Mouse (Mus musculus) hindbrain, embryonic 16.5 days (tissue): Measurements from ENCODE around the gene Baz2a. TPM values are rescaled to one million over a fixed set of nuclear protein-coding genes. Genes with fewer than 3 reads are reported as not detected.
"Not testable (repeated sequence)": the region's sequence is repeated elsewhere in the genome, so short reads cannot be mapped to it uniquely, and the experiment has no call there.

ENCODE experiments used
- ATAC-seq: fragments of 200-750 bp; cut with Nextera tagmentation; 2 replicates; pipeline ENCODE4 v1.8.0; 2017; ENCODE audit warnings: moderate TSS enrichment, moderate library complexity
- H3K27ac ChIP-seq: fragments of 300-500 bp; sonication (generic); 2 replicates; pipeline ENCODE4 v1.5.1; 2014; ENCODE audit warnings: low read depth, mild to moderate bottlenecking, control low read depth, low read length, moderate library complexity
- H3K27me3 ChIP-seq: fragments of 300-500 bp; sonication (generic); replicated peaks from 2 replicates; pipeline ENCODE4 v1.6.1; 2014; ENCODE audit warnings: low read length; ENCODE audit not compliant: control insufficient read depth, insufficient read depth
- H3K36me3 ChIP-seq: fragments of 300-500 bp; sonication (generic); 2 replicates; pipeline ENCODE4 v1.6.1; 2014; ENCODE audit warnings: mild to moderate bottlenecking, low read length, moderate library complexity, mixed read lengths; ENCODE audit not compliant: control insufficient read depth, insufficient read depth
- H3K4me1 ChIP-seq: fragments of 300-500 bp; sonication (generic); 2 replicates; pipeline ENCODE4 v1.6.1; 2014; ENCODE audit warnings: low read depth, low read length; ENCODE audit not compliant: control insufficient read depth, insufficient read depth
- H3K4me2 ChIP-seq: fragments of 300-500 bp; sonication (generic); 2 replicates; pipeline ENCODE4 v1.6.1; 2014; ENCODE audit warnings: mild to moderate bottlenecking, low read length, control low read depth, moderate library complexity
- H3K4me3 ChIP-seq: fragments of 300-500 bp; sonication (generic); 2 replicates; pipeline ENCODE4 v1.5.1; 2014; ENCODE audit warnings: mild to moderate bottlenecking, low read length, control low read depth, moderate library complexity
- H3K9ac ChIP-seq: fragments of 300-500 bp; sonication (generic); 2 replicates; pipeline ENCODE4 v1.6.1; 2014; ENCODE audit warnings: low read depth, mild to moderate bottlenecking, control low read depth, low read length, moderate library complexity
- H3K9me3 ChIP-seq: fragments of 300-500 bp; sonication (generic); 2 replicates; pipeline ENCODE4 v1.6.1; 2014; ENCODE audit warnings: mild to moderate bottlenecking, low read length, moderate library complexity; ENCODE audit not compliant: control insufficient read depth
- WGBS: fragments of 180-500 bp; shearing (Covaris S2); extraction: QIAGEN DNeasy Blood & Tissue Kit; methylation state at CpG from one replicate; pipeline ENCODE4 v1.1.7; 2014; 5-methylcytosine and 5-hydroxymethylcytosine counted together
- polyA plus RNA-seq: library from polyadenylated mRNA; unstranded; fragments of >200 nt; fragmentation: Nextera tagmentation; extraction: Ambion mirVana; gene quantifications from 2 replicates; pipeline ENCODE4 v1.2.1, GENCODE M21; 2015

Baz2a gene
- 6.9 and 7.3 TPM in 2 replicates for polyA plus RNA-seq

DNA sequence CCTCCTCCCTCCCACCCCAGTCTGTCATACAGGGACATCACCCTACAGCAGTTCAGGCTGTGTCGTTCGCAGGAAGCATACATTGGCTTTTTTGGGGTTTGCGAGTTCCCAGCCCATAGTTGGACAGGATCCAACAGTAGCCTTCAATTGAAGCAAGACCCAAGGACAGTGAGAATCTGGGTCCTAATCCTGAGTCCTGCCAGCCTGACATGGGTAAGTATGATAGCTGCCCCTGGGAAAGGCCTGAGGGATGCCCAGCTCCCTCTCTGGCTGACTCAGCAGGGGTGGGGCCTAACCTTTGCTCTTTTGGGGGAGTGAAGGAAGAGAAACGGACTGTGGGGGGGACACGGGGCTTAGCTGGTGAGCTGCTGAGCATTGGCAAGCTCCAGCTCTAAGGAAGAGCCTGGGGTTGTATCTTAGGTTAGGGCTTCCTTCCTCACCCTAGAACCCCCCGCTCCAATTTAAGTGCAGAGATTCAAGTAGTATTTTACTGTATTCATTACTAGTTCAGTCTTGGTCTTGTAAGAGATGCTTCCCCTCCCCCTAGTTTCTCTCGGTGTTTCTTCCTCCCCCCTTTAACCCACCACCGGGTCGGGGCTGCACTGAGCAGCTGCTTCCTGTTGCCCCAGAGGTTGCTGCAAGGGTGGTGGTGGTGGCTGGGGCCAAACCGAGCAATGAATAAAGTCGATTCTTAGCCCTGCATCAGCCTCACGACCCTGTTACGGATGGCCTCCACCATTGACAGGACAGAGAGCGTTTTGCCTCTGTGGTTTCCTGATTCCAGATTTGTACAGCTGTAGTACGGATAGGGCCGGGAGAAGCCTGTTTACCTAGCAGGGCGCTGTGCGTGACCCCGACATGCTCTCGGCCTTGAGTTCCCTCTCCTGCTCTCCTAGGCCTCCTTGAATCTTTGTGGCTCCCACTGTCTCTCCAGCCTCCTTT, at the start of gene Baz2a:
Gene Baz2a (plus strand): TSS at position 14 of the 942 bp plus-strand sequence.
- WGBS = 2% methylated on average over 20 of the region's 20 CpGs
- no peaks in the 10 kb centered on the region for H3K9me3 ChIP-seq
- peak within 1 kb of the TSS; percentile 92 for H3K4me2 ChIP-seq
- peak within 1 kb of the TSS; percentile 89 for H3K27ac ChIP-seq
- peak within 1 kb of the TSS; percentile 79 for H3K4me3 ChIP-seq
- no peaks in the 10 kb centered on the region for H3K27me3 ChIP-seq
- peak; percentile 21; the same call in 1 of the 2 replicates for ATAC-seq
- peak within 1 kb of the TSS; percentile 87 for H3K9ac ChIP-seq
- peaks cover 29% of the 10 kb centered on the region for H3K4me1 ChIP-seq
- peaks cover 28% of the 10 kb centered on the region for H3K36me3 ChIP-seq

DNA sequence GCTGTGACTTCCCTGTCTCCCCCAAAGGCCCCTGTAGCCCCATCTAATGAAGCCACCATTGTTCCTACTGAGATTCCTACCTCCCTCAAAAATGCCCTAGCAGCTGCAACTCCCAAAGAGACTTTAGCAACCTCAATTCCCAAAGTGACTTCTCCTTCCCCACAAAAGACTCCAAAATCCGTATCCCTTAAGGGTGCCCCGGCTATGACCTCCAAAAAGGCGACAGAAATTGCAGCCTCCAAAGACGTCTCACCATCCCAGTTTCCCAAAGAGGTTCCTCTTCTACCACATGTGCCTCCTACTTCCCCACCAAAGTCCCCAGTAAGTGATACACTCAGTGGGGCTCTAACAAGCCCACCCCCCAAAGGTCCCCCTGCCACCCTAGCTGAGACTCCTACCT, 49.7 kb upstream of the Baz2a start:
- no peak for ATAC-seq
- H3K27ac ChIP-seq = no peak overlapping the region
- H3K36me3 ChIP-seq = peaks cover 43% of the 10 kb centered on the region
- H3K4me3 ChIP-seq = no peak overlapping the region
- 79% methylated on average over 4 of the region's 4 CpGs for WGBS
- no peak overlapping the region for H3K4me2 ChIP-seq
- no peak overlapping the region for H3K9ac ChIP-seq
- no peaks in the 10 kb centered on the region for H3K27me3 ChIP-seq
- no peaks in the 10 kb centered on the region for H3K9me3 ChIP-seq
- peaks cover 18% of the 10 kb centered on the region for H3K4me1 ChIP-seq

DNA sequence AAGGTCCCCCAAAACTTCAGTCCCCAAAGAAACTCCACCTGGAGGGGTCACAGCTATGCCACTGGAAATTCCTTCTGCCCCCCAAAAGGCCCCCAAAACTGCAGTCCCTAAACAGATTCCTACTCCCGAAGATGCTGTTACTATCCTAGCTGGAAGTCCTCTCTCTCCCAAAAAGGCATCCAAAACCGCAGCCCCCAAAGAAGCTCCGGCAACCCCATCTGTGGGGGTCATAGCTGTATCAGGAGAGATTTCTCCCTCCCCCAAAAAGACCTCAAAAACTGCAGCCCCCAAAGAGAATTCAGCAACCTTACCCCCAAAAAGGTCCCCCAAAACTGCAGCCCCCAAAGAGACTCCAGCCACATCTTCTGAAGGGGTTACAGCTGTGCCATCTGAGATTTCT, 48.9 kb upstream of the Baz2a start:
- no peak overlapping the region for H3K27ac ChIP-seq
- H3K36me3 ChIP-seq = peaks cover 49% of the 10 kb centered on the region
- H3K9me3 ChIP-seq = no peaks in the 10 kb centered on the region
- H3K27me3 ChIP-seq = no peaks in the 10 kb centered on the region
- peaks cover 10% of the 10 kb centered on the region for H3K4me1 ChIP-seq
- no peak overlapping the region for H3K4me2 ChIP-seq
- no peak for ATAC-seq
- H3K9ac ChIP-seq = no peak overlapping the region
- no peak overlapping the region for H3K4me3 ChIP-seq
- WGBS = 100% methylated on average over 3 of the region's 3 CpGs

DNA sequence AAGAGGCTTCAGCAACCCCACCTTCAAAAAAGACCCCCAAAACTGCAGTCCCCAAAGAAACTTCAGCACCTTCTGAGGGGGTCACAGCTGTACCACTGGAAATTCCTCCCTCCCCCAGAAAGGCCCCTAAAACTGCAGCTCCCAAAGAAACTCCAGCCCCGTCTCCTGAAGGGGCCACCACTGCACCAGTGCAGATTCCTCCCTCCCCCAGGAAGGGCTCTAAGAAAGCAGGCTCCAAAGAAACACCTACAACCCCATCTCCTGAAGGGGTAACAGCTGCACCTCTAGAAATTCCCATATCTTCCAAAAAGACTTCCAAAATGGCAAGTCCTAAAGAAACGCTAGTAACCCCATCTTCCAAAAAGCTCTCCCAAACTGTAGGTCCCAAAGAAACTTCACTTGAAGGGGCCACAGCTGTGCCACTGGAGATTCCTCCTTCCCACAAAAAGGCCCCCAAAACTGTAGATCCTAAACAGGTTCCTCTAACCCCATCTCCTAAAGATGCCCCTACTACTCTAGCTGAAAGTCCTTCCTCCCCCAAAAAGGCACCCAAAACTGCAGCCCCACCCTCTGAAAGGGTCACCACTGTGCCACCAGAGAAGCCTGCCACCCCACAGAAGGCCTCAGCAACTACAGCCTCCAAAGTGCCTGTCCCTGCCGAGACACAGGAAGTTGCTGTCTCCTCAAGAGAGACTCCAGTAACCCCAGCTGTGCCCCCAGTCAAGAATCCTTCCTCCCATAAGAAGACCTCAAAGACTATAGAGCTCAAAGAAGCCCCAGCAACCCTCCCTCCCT, 48.1 kb upstream of the Baz2a start:
- Histone ChIP-seq H3K9ac (no peak overlapping the region), H3K36me3 (peaks cover 56% of the 10 kb centered on the region), H3K4me3 (no peak overlapping the region), H3K9me3 (no peaks in the 10 kb centered on the region), H3K27me3 (no peaks in the 10 kb centered on the region), H3K27ac (no peak overlapping the region), H3K4me1 (peaks cover 4% of the 10 kb centered on the region), H3K4me2 (no peak overlapping the region)
- 75% methylated on average over 3 of the region's 3 CpGs for WGBS
- no peak for ATAC-seq

DNA sequence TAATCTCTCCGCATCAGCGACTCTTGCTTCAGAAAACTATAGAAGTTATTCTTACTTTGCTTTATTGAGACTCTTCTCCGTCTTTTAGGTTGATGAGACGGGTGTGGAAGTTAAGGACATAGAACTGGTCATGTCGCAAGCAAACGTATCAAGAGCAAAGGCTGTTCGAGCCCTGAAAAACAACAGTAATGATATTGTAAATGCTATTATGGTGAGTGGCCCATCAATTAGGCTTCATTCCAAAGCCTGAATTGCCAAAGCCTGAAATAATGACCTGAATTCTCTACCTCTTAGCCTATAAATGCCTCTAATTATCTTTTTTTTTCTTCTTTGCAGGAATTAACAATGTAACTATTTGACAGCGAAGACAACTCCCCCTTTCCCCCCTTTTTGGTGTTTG, 43.2 kb upstream of the Baz2a start:
- H3K4me3 ChIP-seq = no peak overlapping the region
- no peaks in the 10 kb centered on the region for H3K4me1 ChIP-seq
- H3K27me3 ChIP-seq = no peaks in the 10 kb centered on the region
- no peak overlapping the region for H3K9ac ChIP-seq
- no peaks in the 10 kb centered on the region for H3K9me3 ChIP-seq
- 97% methylated on average over 8 of the region's 8 CpGs for WGBS
- no peak overlapping the region for H3K4me2 ChIP-seq
- peaks cover 50% of the 10 kb centered on the region for H3K36me3 ChIP-seq
- ATAC-seq = no peak
- no peak overlapping the region for H3K27ac ChIP-seq

DNA sequence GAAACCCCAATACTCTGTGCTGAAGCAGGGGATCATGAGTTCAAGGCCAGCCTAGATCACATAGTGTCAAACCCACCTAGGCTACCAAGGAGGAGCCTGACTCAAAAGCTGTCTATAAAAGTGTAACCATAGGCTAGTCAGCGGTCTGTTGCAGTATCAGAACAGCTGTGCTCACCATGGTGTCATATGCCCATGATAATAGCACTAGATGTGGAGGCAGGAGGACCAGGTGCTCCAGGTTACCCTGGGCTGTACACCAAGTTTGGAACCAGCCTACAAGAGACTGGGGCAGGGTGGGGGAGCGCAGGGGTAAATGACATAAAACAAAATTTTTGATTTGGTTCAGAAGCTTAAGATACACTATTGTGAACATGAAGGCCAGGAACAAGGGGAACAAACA, 41.6 kb upstream of the Baz2a start:
- no peak overlapping the region for H3K9ac ChIP-seq
- H3K36me3 ChIP-seq = peaks cover 45% of the 10 kb centered on the region
- H3K4me2 ChIP-seq = no peak overlapping the region
- no peaks in the 10 kb centered on the region for H3K9me3 ChIP-seq
- WGBS = 94% methylated on average over 2 of the region's 2 CpGs
- ATAC-seq = 0 out of 2 replicates have a peak, but pooled peaks have one; percentile 24
- no peaks in the 10 kb centered on the region for H3K4me1 ChIP-seq
- no peaks in the 10 kb centered on the region for H3K27me3 ChIP-seq
- H3K4me3 ChIP-seq = no peak overlapping the region
- H3K27ac ChIP-seq = no peak overlapping the region

DNA sequence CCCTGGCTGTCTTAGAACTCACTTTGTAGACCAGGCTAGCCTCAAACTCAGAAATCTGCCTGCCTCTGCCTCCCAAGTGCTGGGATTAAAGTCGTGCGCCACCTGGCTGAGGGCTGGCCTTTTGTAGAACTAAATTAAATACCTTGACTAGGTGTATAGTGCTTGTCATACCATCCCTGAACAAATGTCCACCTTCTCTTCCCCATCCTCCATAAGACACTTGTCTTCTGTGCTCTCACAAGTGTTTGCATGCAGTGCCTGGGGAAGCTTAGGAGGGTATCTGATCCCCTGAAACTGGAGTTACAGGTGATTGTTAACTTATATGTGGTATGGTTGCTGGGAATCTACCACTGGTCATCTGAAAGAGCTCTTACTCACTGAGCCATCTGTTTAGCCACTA, 41.0 kb upstream of the Baz2a start:
- ATAC-seq = no peak
- 90% methylated on average over 2 of the region's 2 CpGs for WGBS
- Histone ChIP-seq H3K36me3 (peaks cover 42% of the 10 kb centered on the region), H3K4me3 (no peak overlapping the region), H3K27ac (no peak overlapping the region), H3K9me3 (no peaks in the 10 kb centered on the region), H3K9ac (no peak overlapping the region), H3K4me2 (no peak overlapping the region), H3K27me3 (no peaks in the 10 kb centered on the region), H3K4me1 (no peaks in the 10 kb centered on the region)

DNA sequence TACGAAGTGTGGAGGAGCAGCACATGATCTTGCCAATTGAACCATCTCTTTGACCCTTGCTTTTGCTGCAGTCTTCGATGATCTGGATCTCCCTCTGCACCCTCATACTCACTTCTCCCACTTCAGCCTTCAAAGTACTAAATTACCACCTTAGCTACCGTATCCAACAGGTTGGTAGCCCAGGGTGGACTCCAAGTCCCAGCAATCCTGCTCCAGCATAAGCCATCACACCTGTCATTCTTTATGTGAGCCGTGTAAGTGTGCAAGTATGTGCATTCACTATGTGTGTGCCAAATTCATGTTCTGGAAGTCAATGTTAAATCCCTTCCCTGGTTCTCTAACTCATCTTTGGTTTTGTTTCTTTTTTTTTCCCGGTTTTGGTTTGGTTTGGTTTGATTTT, 39.8 kb upstream of the Baz2a start:
- Histone ChIP-seq H3K27ac (no peak overlapping the region), H3K9me3 (no peaks in the 10 kb centered on the region), H3K9ac (no peak overlapping the region), H3K4me2 (no peak overlapping the region), H3K4me3 (no peak overlapping the region), H3K27me3 (no peaks in the 10 kb centered on the region), H3K4me1 (no peaks in the 10 kb centered on the region), H3K36me3 (peaks cover 31% of the 10 kb centered on the region)
- ATAC-seq = no peak
- WGBS = 97% methylated on average over 5 of the region's 5 CpGs

DNA sequence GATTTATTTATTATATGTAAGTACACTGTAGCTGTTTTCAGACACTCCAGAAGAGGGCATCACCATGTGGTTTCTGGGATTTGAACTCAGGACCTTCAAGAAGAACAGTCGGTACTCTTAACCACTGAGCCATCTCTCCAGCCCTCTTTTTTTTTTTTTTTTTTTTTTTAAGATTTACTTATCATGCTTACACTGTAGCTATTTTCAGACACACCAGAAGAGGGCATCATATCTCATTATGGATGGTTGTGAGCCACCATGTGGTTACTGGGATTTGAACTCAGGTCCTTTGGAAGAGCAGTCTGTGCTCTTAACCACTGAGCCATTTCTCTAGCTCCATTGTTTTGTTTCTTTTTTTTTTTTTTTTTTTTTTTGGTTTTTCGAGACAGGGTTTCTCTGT, 39.2 kb upstream of the Baz2a start:
- not testable (repeated sequence) for H3K4me3 ChIP-seq, H3K4me1 ChIP-seq, H3K9me3 ChIP-seq, H3K4me2 ChIP-seq, H3K27me3 ChIP-seq, H3K9ac ChIP-seq, H3K27ac ChIP-seq, ATAC-seq
- H3K36me3 ChIP-seq = peaks cover 27% of the 10 kb centered on the region
- WGBS = 83% methylated on average over 1 of the region's 2 CpGs
